Mouse (Mus musculus) erythroblast, embryonic 14.5 days (primary cell): ENCODE results near the gene Sirt6.

ENCODE experiments used
- GATA1 ChIP-seq: IDR thresholded peaks from 2 replicates; pipeline ENCODE4 v1.6.1; 2012; ENCODE audit warnings: low read length, inconsistent platforms, mixed read lengths
- TAL1 ChIP-seq: IDR thresholded peaks from 3 replicates; pipeline ENCODE4 v1.6.1; 2012; ENCODE audit warnings: low read length, inconsistent platforms, mixed read lengths

GRCm38 (mm10) chr10:81641978-81642647, 14.5 kb upstream of the Sirt6 start:
- TF ChIP-seq GATA1 (no peak), TAL1 (no peak)
